Mouse (Mus musculus) liver, postnatal 0 days (tissue): ENCODE measurements around the gene Tmem251.

Source experiments
- CTCF ChIP-seq: sonication (generic); IDR thresholded peaks from 2 replicates; pipeline ENCODE4 v1.5.1; 2016; ENCODE audit warnings: antibody characterized with exemption, low read depth
- EP300 ChIP-seq: IDR thresholded peaks from 2 replicates; pipeline ENCODE4 v1.6.1; 2016; ENCODE audit warnings: antibody characterized with exemption, low read depth, mild to moderate bottlenecking

DNA sequence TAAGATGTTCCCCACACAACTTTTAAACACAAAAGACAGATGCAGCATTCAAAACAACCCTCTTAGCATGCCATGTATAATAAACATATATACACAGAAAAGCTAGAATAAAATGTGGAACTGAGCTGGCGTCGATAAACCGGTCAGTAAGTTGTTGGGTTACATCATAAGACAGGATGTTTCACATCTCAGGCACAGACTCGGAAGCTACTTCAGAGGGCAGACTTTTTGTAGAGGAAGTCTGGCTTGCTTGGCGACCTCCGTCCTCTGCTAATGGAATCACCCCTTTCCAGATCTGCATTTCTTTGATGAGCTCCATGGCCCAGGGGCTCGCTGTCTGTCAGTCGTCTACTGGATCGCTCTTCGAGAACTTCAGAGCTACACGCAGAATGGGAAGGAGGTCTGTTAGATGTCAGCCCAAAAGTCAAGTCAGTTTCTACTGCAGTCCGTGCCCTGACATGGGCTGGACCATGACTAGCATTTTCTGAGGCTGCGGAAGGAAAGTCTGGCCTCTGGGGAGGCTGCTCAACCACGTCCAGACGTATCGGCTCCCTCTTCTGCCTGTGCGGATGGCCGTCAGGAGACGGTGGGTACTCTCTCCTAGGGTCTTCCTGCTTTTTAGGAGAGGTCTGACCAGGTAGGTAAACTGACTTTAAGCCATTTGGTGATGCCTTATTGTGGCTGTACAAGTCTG, 41.5 kb downstream of the Tmem251 start:
- TF ChIP-seq CTCF (no peak), EP300 (no peak)
